Mouse (Mus musculus) cortical plate, adult 2 months (tissue): ENCODE results near the gene Tnfrsf1a. TPM values are rescaled to one million over a fixed set of nuclear protein-coding genes. Genes with fewer than 3 reads are reported as not detected.

ENCODE experiments used
- H3K27ac ChIP-seq: fragments of 200-500 bp; 2 replicates; pipeline ENCODE4 v1.5.1; 2012; ENCODE audit warnings: low read length, control low read depth, inconsistent platforms; ENCODE audit not compliant: insufficient read depth
- H3K4me1 ChIP-seq: fragments of 200-500 bp; 2 replicates; pipeline ENCODE4 v1.6.1; 2011; ENCODE audit warnings: low read length; ENCODE audit not compliant: control insufficient read depth, insufficient read depth
- H3K4me3 ChIP-seq: fragments of 200-500 bp; 2 replicates; pipeline ENCODE4 v1.5.1; 2011; ENCODE audit warnings: mild to moderate bottlenecking, low read length, control low read depth; ENCODE audit not compliant: insufficient read depth
- CTCF ChIP-seq: fragments of 200-500 bp; IDR thresholded peaks from 2 replicates; pipeline ENCODE4 v1.5.1; 2011; ENCODE audit warnings: mild to moderate bottlenecking, control low read depth, low read length; ENCODE audit not compliant: insufficient read depth; ENCODE audit errors: extremely low read depth
- POLR2A ChIP-seq: fragments of 200-500 bp; IDR thresholded peaks from 2 replicates; pipeline ENCODE4 v1.6.1; 2011; ENCODE audit warnings: mild to moderate bottlenecking, low read length, control low read depth; ENCODE audit not compliant: insufficient read depth; ENCODE audit errors: extremely low read depth
- polyA plus RNA-seq: library from polyadenylated mRNA; depleted of rRNA; stranded (reverse); fragments of >200 nt; gene quantifications from 2 replicates; pipeline ENCODE4 v1.2.3, GENCODE M21; 2012

Gene Tnfrsf1a
- polyA plus RNA-seq, 1 experiment: 14.9 TPM

DNA sequence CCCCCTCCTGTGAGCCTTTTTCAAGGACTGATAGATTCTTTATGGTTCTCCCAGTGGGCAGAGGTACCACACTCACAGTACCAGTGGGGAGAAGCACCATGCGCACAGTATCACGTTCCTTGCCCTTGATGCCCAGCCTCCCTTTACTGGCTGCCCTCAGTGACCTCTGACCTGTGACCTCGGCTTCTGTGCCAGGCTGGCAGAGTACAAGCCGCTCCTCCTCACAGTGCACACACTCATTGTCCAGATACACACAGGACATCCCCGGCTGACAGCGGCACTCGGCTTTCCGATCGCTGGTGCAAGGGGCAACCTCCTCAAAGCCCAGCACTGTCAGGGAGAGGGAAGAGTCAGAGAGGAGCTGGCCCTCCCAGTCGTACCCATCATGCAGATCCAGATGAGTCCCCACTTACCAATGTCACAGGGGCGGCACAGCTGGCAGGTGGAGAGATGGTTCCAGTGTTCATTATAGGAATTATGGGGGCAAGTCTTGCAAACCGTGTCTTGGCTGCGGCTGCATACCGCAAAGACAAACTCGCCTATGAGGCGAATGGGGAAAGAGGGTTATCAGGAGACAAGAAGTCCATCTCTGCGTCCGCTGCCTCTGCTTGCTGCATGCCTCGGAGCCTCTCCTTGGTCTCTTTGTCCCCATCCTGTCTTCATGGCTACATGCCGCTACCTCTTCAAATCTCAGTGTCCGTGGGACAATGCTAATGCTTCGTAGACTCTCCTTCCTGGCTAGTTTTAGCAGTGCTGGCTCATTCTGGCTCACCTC lies 36.4 kb upstream of the Tnfrsf1a start:
- Histone ChIP-seq H3K27ac (no peak overlapping the region), H3K4me3 (peak overlapping the region; percentile 30), H3K4me1 (peaks cover 2% of the 10 kb centered on the region; the same call in 1 of the 2 replicates)
- no peak for TF ChIP-seq POLR2A
- TF ChIP-seq CTCF: no peak

DNA sequence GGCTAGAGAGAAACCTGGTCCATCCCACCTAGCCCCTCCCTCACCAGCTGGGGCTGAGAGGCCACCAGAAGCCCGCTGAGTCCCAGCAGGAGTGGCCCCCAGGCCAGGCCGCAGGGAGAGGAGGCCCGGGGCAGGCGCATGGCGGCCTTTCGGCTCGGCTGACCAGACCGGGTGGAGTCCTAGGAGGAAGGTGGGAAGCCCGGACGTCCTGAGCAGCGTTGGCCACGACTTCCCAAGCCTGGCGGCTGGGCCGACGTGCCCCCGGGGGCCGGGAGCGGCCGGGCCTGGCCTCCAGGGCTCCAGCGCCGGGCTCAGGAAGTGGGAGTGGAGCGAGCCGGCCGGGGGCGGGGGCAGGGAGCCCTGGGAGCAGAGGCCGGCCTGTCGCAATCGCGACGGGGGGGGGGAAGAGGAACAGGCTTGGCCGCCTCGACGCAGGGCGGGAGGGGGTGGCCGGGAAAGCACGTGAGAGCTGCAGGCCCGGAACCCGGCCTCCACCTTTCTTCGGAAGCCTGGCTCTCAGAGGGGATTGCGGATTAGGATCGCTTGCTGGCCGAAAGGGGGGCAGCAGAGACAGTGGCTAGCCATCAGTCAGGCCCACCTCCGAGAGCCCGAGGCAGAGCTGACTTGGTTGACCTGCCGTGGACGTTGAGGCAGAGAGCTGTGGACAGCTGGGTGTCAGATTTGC lies 35.5 kb upstream of the Tnfrsf1a start, which contains the start of gene Ltbr:
Gene Ltbr (minus strand): TSS at position 340 of the 685 bp plus-strand sequence.
- H3K27ac ChIP-seq: no peak within 1 kb of the TSS
- H3K4me1 ChIP-seq: peaks cover 2% of the 10 kb centered on the region; the same call in 1 of the 2 replicates
- TF ChIP-seq CTCF (no peak), POLR2A (no peak)
- H3K4me3 ChIP-seq: peak within 1 kb of the TSS; percentile 30

DNA sequence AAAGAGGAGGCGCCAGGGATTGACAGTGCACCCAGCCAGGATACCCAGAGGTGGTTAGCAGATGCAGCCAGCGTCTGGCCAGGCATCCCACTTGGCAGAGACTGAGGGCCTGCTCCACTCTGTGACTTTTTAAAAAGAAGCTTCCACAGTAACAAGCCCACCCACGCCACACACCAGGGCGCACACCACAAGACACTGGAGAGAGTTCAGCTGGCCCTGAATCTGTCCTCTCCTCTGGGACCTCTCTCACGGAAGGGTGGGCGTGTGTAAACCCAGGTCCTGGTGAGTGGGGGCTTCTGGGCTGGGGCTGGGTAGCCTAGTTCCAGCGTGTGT lies 35.0 kb upstream of the Tnfrsf1a start:
- H3K4me1 ChIP-seq: peaks cover 2% of the 10 kb centered on the region; the same call in 1 of the 2 replicates
- TF ChIP-seq CTCF (no peak), POLR2A (no peak)
- peak overlapping the region; percentile 30; the same call in 1 of the 2 replicates for H3K4me3 ChIP-seq
- no peak overlapping the region for H3K27ac ChIP-seq

DNA sequence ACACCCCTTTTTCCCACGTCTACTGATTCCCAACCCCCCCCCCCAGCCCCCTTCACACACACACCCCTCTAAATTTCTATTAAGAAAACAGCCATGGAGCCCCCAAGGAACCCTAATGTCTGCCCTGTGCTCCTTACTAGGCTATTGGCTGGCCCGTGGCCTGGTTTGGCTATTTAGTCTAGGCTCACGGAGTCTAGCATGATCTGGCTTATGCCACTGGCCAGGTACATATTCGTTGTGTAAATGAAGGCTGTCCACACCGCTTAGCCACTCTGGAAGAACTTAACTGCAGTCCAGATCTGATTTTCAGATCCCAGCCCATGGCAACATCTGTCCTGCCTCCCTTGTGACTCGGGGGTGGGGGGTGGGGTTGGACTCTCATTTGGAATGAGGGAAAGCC lies 34.4 kb upstream of the Tnfrsf1a start:
- no peak for TF ChIP-seq CTCF
- TF ChIP-seq POLR2A: no peak
- Histone ChIP-seq H3K4me3 (no peak overlapping the region), H3K4me1 (peaks cover 2% of the 10 kb centered on the region; the same call in 1 of the 2 replicates), H3K27ac (no peak overlapping the region)

DNA sequence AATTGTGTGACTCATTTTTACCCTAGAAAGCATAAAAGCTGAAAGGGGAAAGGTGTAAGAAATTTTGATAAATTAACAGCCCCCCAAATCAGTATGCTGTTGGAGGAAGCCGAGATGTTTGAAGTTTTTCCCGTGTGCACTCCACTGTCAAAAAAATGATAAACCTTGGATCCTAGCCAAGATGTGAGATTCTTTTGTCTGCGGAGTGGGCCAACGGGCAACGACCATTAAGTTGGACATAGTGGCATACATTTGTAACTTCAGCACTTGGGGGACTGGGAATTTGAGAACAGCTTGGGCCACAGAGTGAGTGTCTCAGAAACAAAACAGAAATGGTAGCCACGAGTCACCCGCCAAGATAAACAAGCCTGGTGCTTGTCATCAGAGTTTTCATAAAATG lies 32.1 kb upstream of the Tnfrsf1a start:
- peaks cover 2% of the 10 kb centered on the region; the same call in 1 of the 2 replicates for H3K4me1 ChIP-seq
- H3K4me3 ChIP-seq: no peak overlapping the region
- no peak for TF ChIP-seq CTCF
- TF ChIP-seq POLR2A: no peak
- H3K27ac ChIP-seq: no peak overlapping the region

DNA sequence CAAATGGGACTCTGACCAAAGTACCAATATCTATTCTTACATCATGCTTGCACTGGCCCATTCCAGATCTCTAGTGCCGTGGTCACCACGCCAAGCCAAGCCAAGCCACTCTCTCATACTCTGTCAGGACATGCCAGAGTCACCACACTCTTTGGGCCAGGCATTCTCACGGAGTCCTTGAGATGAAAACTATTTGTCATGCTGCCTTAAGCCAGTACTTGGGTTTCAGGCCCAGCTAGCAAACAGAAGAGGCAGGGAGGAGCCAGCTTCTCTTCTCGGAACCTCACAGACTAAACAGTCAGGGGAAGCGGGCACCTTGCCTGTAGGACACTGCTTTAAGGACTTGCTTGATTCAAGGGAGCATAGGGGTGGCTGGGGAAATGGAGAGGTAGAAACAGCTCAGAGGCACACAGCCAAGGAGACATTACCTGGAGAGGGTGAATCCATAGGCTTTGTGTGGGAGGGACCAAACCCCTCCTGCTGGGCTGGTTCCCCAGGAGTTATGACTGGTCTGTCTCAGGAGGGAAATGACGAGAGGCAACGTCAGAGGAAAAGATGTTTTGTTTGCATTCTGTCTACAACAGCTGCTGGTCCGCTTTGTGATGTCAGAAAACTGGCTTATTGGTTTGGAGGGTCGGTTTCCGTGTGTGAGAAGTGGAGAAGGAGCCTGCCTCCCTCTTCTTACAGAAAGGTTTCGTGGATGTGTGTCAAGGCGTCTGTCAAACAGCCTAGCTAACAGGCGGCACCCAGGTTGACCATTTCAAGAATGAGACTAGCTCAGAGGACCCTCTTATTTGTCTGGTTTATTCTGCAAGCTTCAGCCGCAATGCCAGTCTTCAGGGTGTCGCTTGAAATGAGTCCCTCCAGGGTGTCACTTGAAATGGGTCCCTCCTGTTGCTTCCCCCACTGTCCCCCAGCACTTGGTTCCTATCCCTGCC lies 29.9 kb upstream of the Tnfrsf1a start:
- no peak overlapping the region for H3K4me3 ChIP-seq
- H3K27ac ChIP-seq: no peak overlapping the region
- TF ChIP-seq POLR2A (no peak), CTCF (no peak)
- H3K4me1 ChIP-seq: no peaks in the 10 kb centered on the region

DNA sequence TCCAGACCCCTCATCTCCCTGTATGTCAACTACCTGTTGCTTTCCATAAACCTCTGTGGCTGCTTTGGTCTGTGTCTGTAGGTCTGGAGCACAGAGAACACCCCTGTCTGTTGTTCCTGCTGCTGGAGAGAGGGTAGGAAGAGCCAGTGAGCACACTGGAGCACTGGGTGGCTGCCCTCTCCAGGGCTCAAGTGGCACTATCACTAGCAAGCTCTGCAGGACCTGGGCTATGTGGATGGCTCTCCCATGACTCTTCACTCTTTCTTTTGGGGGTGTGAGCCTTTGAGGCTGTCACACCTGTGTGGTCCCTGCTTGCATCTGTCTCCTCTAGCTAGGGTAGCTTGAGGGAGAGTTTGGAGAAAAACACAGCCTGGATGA lies 29.3 kb upstream of the Tnfrsf1a start:
- TF ChIP-seq POLR2A: no peak
- no peak for TF ChIP-seq CTCF

DNA sequence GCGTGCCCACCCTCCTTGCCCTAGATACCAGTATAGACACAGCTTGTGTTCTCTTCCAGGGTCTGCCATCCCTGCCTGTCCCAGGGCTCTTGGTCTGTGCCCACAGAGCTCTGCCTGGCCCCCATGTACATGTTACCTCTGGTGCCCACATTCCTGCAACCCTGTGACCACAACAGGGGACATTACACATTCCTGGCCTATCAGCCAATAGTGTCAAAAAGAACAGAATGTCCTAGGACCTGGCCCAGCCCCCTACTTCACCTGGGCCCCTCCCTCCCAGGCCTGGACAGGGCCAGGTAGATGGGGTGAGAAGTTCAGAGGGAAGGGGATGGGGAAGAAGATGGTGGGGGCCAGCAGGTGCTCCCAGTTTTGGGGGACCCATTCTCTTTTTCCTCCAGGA lies 28.8 kb upstream of the Tnfrsf1a start, which contains the start of gene Scnn1a:
Gene Scnn1a (plus strand): TSS at position 337 of the 400 bp plus-strand sequence.
- H3K27ac ChIP-seq: no peak within 1 kb of the TSS
- H3K4me1 ChIP-seq: no peaks in the 10 kb centered on the region
- H3K4me3 ChIP-seq: no peak within 1 kb of the TSS
- TF ChIP-seq CTCF (no peak), POLR2A (no peak)

More for the DNA sequence above, 29.3 kb upstream of the Tnfrsf1a start:
- Histone ChIP-seq H3K4me1 (no peaks in the 10 kb centered on the region), H3K27ac (no peak overlapping the region), H3K4me3 (no peak overlapping the region)

DNA sequence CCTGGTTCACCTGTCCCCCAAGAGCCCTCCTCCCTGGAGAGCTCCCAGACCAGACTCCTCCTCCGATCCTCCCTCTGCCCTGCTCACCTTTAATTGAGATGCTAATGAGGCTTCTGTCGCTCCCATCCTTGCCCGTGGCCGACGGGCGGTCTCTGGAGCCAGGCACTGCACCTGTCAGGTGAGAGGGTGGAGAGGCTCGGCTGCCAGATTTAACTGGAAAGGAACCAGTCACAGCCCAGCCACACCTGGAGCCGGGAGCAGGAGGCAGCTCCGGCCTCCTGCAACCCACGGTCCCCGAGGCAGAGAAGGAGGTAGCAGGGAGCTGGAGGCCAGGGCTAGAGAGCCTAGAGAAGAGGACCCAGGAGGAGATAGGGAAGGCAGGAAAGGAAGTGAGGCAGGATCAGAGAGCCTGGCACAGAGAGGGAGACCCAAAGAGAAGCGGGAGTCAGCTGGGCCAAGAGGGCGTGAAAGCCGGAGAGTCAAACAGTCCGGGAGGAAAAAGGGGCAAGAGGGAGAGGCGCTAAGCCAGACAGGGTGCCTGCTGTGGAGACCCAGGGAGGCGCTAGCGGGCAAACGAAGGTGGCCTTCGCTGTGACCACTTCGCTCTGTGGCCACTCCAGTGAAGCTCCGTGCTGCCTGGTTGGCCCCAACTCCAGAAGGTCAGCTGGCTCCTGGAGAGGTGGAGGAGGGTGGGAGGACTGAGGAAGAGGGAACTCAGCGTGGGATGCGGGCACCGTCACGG lies 27.9 kb upstream of the Tnfrsf1a start:
- Histone ChIP-seq H3K4me1 (no peaks in the 10 kb centered on the region), H3K27ac (no peak overlapping the region), H3K4me3 (no peak overlapping the region)
- no peak for TF ChIP-seq POLR2A
- no peak for TF ChIP-seq CTCF
